Mouse (Mus musculus) embryonic facial prominence, embryonic 11.5 days (tissue): ENCODE results near the gene Tpra1. TPM values are rescaled to one million over a fixed set of nuclear protein-coding genes. Genes with fewer than 3 reads are reported as not detected.
A peak's percentile ranks its signal among the peaks of the same experiment; 100 is the strongest.

Experiments
- ATAC-seq: fragments of 200-750 bp; cut with Nextera tagmentation; replicated peaks from 2 replicates; pipeline ENCODE4 v1.8.0; 2017; ENCODE audit warnings: low read depth; ENCODE audit not compliant: insufficient number of reproducible peaks, low FRiP score, low TSS enrichment
- DNase-seq: peaks from one replicate; pipeline ENCODE4 v3.0.0-alpha.2; 2015; ENCODE audit warnings: low spot score
- H3K27ac ChIP-seq: fragments of 300-500 bp; sonication (generic); replicated peaks from 2 replicates; pipeline ENCODE4 v1.5.1; 2014; ENCODE audit warnings: mild to moderate bottlenecking, low read depth, low read length, control low read depth
- H3K27me3 ChIP-seq: fragments of 300-500 bp; sonication (generic); 2 replicates; pipeline ENCODE4 v1.6.1; 2014; ENCODE audit warnings: mild to moderate bottlenecking, low read length, moderate library complexity, mixed read lengths; ENCODE audit not compliant: control insufficient read depth, insufficient read depth
- H3K36me3 ChIP-seq: fragments of 300-500 bp; sonication (generic); replicated peaks from 2 replicates; pipeline ENCODE4 v1.6.1; 2014; ENCODE audit warnings: low read depth, mild to moderate bottlenecking, low read length, moderate library complexity, mixed read lengths; ENCODE audit not compliant: control insufficient read depth, insufficient read depth
- H3K4me1 ChIP-seq: fragments of 300-500 bp; sonication (generic); 2 replicates; pipeline ENCODE4 v1.6.1; 2014; ENCODE audit warnings: low read length, mixed read lengths; ENCODE audit not compliant: control insufficient read depth, insufficient read depth
- H3K4me2 ChIP-seq: fragments of 300-500 bp; sonication (generic); 2 replicates; pipeline ENCODE4 v1.6.1; 2014; ENCODE audit warnings: low read depth, mild to moderate bottlenecking, control low read depth, low read length, moderate library complexity
- H3K4me3 ChIP-seq: fragments of 300-500 bp; sonication (generic); 2 replicates; pipeline ENCODE4 v1.5.1; 2014; ENCODE audit warnings: low read depth, low read length, control low read depth
- H3K9ac ChIP-seq: fragments of 300-500 bp; sonication (generic); replicated peaks from 2 replicates; pipeline ENCODE4 v1.6.1; 2014; ENCODE audit warnings: mild to moderate bottlenecking, control low read depth, low read length
- H3K9me3 ChIP-seq: fragments of 300-500 bp; sonication (generic); replicated peaks from 2 replicates; pipeline ENCODE4 v1.6.1; 2016; ENCODE audit warnings: mild to moderate bottlenecking, low read length, inconsistent platforms, mixed read lengths; ENCODE audit not compliant: control insufficient read depth
- WGBS: fragments of 180-500 bp; shearing (Covaris S2); extraction: QIAGEN DNeasy Blood & Tissue Kit; methylation state at CpG from one replicate; pipeline ENCODE4 v1.1.7; 2014; 5-methylcytosine and 5-hydroxymethylcytosine counted together
- polyA plus RNA-seq: library from polyadenylated mRNA; unstranded; fragments of >200 nt; fragmentation: Nextera tagmentation; extraction: Ambion mirVana; gene quantifications from 2 replicates; pipeline ENCODE4 v1.2.1, GENCODE M21; 2014

Gene Tpra1
- polyA plus RNA-seq, 1 experiment from 2014 or later: 41.0 TPM

DNA sequence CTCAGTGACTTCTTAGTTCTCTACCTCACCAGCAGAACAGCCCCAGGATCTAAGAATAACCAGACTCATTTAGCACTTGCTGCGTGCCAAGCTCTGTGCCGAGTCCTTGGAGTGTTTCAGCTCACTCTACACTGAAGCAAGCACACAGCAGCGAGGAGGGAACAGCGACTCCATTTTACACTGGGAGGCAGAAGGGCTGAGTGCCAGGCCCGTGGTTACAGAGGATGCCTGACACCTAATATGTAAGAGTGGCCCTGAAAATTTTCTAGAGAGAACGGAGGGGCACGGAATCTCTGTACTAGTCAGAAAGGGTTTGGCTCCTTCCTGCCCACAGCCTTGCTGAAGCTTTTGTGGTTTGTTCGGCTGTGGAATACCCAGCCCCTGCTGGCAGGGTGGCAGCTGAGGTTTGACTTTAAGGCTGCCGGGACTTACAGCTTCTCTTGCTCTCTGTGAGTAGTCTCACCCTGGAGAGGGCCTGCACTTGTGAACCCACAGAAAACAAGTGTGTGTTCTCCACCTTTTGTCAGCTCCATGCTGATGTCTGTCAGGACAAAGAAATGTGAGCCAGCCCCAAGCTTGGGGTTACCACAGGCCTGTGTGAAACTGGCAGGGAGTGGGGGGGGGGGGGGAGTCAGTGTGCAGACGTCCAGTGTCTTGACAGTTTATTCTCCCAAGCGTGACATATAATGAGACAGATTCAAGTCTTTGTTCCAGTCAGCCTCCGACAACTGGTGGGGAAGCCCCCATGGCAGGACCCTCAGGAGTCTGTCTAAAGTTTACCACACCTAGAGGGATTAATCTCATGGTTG is 37.4 kb downstream of the Tpra1 start:
- Histone ChIP-seq H3K36me3 (no peaks in the 10 kb centered on the region), H3K4me3 (no peak overlapping the region), H3K4me1 (peaks cover 2% of the 10 kb centered on the region; the same call in 1 of the 2 replicates), H3K27me3 (no peaks in the 10 kb centered on the region), H3K27ac (no peak overlapping the region), H3K4me2 (no peak overlapping the region), H3K9ac (no peak overlapping the region), H3K9me3 (no peaks in the 10 kb centered on the region)
- DNase-seq (no peak), ATAC-seq (no peak)
- WGBS: 50% methylated on average over 12 of the region's 12 CpGs

- ATAC-seq: no peak
- 73% methylated on average over 9 of the region's 9 CpGs for WGBS
- no peak for DNase-seq
- Histone ChIP-seq H3K4me3 (no peak overlapping the region), H3K27me3 (no peaks in the 10 kb centered on the region), H3K9ac (no peak overlapping the region), H3K27ac (no peak overlapping the region), H3K4me1 (no peaks in the 10 kb centered on the region), H3K4me2 (no peak overlapping the region), H3K36me3 (no peaks in the 10 kb centered on the region), H3K9me3 (no peaks in the 10 kb centered on the region)
These were observed 38.3 kb downstream of the Tpra1 start for GRCm38 (mm10) chr6:88940090-88940916.

- H3K4me3 ChIP-seq: no peak overlapping the region
- 74% methylated on average over 4 of the region's 4 CpGs for WGBS
- H3K9ac ChIP-seq: no peak overlapping the region
- H3K27me3 ChIP-seq: no peaks in the 10 kb centered on the region
- H3K4me1 ChIP-seq: no peaks in the 10 kb centered on the region
- no peaks in the 10 kb centered on the region for H3K9me3 ChIP-seq
- no peak for DNase-seq
- no peaks in the 10 kb centered on the region for H3K36me3 ChIP-seq
- H3K4me2 ChIP-seq: no peak overlapping the region
- no peak for ATAC-seq
- H3K27ac ChIP-seq: no peak overlapping the region
These were observed 39.6 kb downstream of the Tpra1 start for GRCm38 (mm10) chr6:88941628-88942027.

DNA sequence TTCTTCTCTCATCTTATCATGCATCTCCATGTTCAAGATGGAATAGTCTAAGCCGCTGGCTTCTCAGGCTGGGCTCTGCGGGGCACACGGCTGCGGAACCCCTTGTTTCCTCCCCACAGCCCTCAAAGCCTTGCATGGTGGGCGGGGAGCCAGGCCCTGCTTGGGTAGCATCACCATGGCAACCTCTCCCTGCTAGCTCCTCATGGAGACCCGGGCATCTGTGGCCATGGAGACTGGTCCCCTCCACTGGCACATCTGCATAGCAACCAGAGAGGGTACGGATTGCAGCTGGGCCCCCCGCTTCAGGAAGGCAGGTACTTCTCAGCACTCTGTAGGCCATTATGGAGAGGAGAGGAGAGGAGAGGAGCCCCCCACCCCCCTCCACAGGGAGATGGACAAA is 40.5 kb downstream of the Tpra1 start:
- ATAC-seq (peak; percentile 37), DNase-seq (peak; percentile 56)
- Histone ChIP-seq H3K9me3 (no peaks in the 10 kb centered on the region), H3K27me3 (no peaks in the 10 kb centered on the region), H3K4me1 (no peaks in the 10 kb centered on the region), H3K27ac (no peak overlapping the region), H3K4me2 (no peak overlapping the region), H3K9ac (no peak overlapping the region), H3K4me3 (no peak overlapping the region), H3K36me3 (no peaks in the 10 kb centered on the region)
- 46% methylated on average over 8 of the region's 8 CpGs for WGBS

DNA sequence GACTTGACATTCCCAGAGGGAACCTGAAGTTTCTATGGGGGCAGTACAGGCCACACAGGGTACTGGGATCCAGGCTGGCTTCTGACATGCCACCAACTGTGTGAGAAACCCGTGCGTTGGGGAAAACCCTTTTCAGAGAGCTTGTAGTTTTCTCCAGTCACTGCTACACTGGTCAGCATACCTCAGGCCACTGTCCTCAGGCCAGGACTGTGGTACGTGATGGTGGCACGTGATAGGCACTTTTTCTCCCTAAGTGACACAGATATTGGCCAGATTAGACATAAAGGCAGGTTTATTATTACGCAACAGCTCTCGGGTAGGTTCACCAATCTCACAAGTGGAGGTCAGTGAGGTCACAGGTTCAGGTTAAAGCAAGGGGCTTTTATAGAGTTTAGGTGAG is 41.6 kb downstream of the Tpra1 start:
- Histone ChIP-seq H3K4me1 (no peaks in the 10 kb centered on the region), H3K36me3 (no peaks in the 10 kb centered on the region), H3K27ac (no peak overlapping the region), H3K4me3 (no peak overlapping the region), H3K27me3 (no peaks in the 10 kb centered on the region), H3K9me3 (no peaks in the 10 kb centered on the region), H3K4me2 (no peak overlapping the region), H3K9ac (no peak overlapping the region)
- no peak for DNase-seq
- no peak for ATAC-seq
- 68% methylated on average over 6 of the region's 6 CpGs for WGBS

GRCm38 (mm10) chr6:88946442-88946841 is 44.4 kb downstream of the Tpra1 start:
- Histone ChIP-seq H3K9me3 (no peaks in the 10 kb centered on the region), H3K9ac (no peak overlapping the region), H3K36me3 (no peaks in the 10 kb centered on the region), H3K4me3 (no peak overlapping the region), H3K27me3 (no peaks in the 10 kb centered on the region), H3K27ac (no peak overlapping the region), H3K4me1 (no peaks in the 10 kb centered on the region), H3K4me2 (no peak overlapping the region)
- no peak for DNase-seq
- 88% methylated on average over 6 of the region's 6 CpGs for WGBS
- ATAC-seq: no peak

DNA sequence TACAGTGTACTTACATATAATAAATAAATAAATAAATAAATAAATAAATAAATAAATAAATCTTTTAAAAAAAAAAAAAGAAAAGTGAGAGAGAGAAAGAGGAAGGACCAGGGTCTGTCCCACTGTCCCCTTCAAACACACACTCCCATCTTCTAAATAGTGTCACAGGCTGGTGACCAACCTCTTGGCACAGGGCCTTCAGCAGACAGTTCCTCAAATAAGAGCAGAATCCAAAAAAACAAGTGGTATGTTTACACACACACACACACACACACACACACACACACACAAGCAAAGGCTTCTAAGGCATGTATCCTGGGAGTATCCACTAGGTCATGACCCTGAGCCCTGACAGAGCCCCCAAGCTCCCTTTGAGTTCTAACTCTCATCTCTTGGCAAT is 45.7 kb downstream of the Tpra1 start:
- H3K4me3 ChIP-seq: no peak overlapping the region
- H3K4me1 ChIP-seq: no peaks in the 10 kb centered on the region
- no peaks in the 10 kb centered on the region for H3K27me3 ChIP-seq
- H3K4me2 ChIP-seq: no peak overlapping the region
- H3K9ac ChIP-seq: no peak overlapping the region
- no peak overlapping the region for H3K27ac ChIP-seq
- DNase-seq (no peak), ATAC-seq (no peak)
- no peaks in the 10 kb centered on the region for H3K9me3 ChIP-seq
- no peaks in the 10 kb centered on the region for H3K36me3 ChIP-seq

- no peak for DNase-seq
- H3K27me3 ChIP-seq: no peaks in the 10 kb centered on the region
- WGBS: 88% methylated on average over 2 of the region's 2 CpGs
- no peak overlapping the region for H3K9ac ChIP-seq
- no peaks in the 10 kb centered on the region for H3K9me3 ChIP-seq
- no peak overlapping the region for H3K4me2 ChIP-seq
- no peaks in the 10 kb centered on the region for H3K4me1 ChIP-seq
- no peaks in the 10 kb centered on the region for H3K36me3 ChIP-seq
- ATAC-seq: no peak
- no peak overlapping the region for H3K27ac ChIP-seq
- H3K4me3 ChIP-seq: no peak overlapping the region
These were observed 54.7 kb downstream of the Tpra1 start for GRCm38 (mm10) chr6:88956725-88957124.
